Mouse (Mus musculus) ES-E14 (cell line): Measurements from ENCODE around the gene BC017158. TPM values are rescaled to one million over a fixed set of nuclear protein-coding genes. Genes with fewer than 3 reads are reported as not detected.

Experiments used
- DNase-seq: peaks from one replicate; pipeline ENCODE4 v3.0.0-alpha.2; 2013; ENCODE audit warnings: low read depth, low spot score
- H3K27ac ChIP-seq: 2 replicates; pipeline ENCODE4 v1.5.1; 2012; ENCODE audit warnings: low read depth, mild to moderate bottlenecking, low read length, moderate library complexity, mixed read lengths; ENCODE audit not compliant: poor library complexity, insufficient read depth, severe bottlenecking
- H3K36me3 ChIP-seq: 2 replicates; pipeline ENCODE4 v1.6.1; 2012; ENCODE audit warnings: mild to moderate bottlenecking, low read length, moderate library complexity, mixed read lengths; ENCODE audit not compliant: control insufficient read depth, poor library complexity, insufficient read depth, severe bottlenecking
- H3K4me1 ChIP-seq, 2 experiments: fragments of 150-350 bp in 1 of 2; sonication (generic) in 1 of 2; 2 replicates each; pipeline ENCODE4 v1.6.1; 2012; ENCODE audit warnings: low read length in 2 of 2, mild to moderate bottlenecking in 1 of 2, mixed read lengths in 1 of 2; ENCODE audit not compliant: control insufficient read depth in 2 of 2, insufficient read depth in 2 of 2, poor library complexity in 1 of 2
- H3K4me3 ChIP-seq, 2 experiments: fragments of 150-350 bp in 1 of 2; sonication (generic) in 1 of 2; 2 replicates each; pipeline ENCODE4 v1.5.1; 2012; ENCODE audit warnings: low read length in 2 of 2, low read depth in 1 of 2, mild to moderate bottlenecking in 1 of 2, mixed read lengths in 1 of 2; ENCODE audit not compliant: insufficient read depth in 1 of 2, poor library complexity in 1 of 2, severe bottlenecking in 1 of 2
- H3K9ac ChIP-seq: 2 replicates; pipeline ENCODE4 v1.6.1; 2012; ENCODE audit warnings: low read depth, mild to moderate bottlenecking, low read length, mixed read lengths; ENCODE audit not compliant: poor library complexity, insufficient read depth, severe bottlenecking
- H3K9me3 ChIP-seq: fragments of 150-350 bp; sonication (generic); 2 replicates; pipeline ENCODE4 v1.6.1; 2012; ENCODE audit warnings: low read depth, mild to moderate bottlenecking, low read length; ENCODE audit not compliant: control insufficient read depth, insufficient read depth
- CHD2 ChIP-seq: IDR thresholded peaks from 2 replicates; pipeline ENCODE4 v1.6.1; 2014; ENCODE audit warnings: mild to moderate bottlenecking, low read depth, low read length, inconsistent platforms
- HCFC1 ChIP-seq: IDR thresholded peaks from 2 replicates; pipeline ENCODE4 v1.6.1; 2012; ENCODE audit warnings: low read length, inconsistent platforms, borderline replicate concordance; ENCODE audit not compliant: insufficient read depth
- MAFK ChIP-seq: IDR thresholded peaks from 2 replicates; pipeline ENCODE4 v1.6.1; 2014; ENCODE audit warnings: mild to moderate bottlenecking, low read depth, low read length, inconsistent platforms; ENCODE audit not compliant: insufficient read depth
- ZC3H11A ChIP-seq: IDR thresholded peaks from 2 replicates; pipeline ENCODE4 v1.6.1; 2012; ENCODE audit warnings: low read depth, mild to moderate bottlenecking, inconsistent platforms, low read length, borderline replicate concordance
- ZNF384 ChIP-seq: IDR thresholded peaks from 2 replicates; pipeline ENCODE4 v1.6.1; 2012; ENCODE audit warnings: low read depth, low read length, inconsistent platforms
- in situ Hi-C, 2 experiments: fragments of 600-800 bp; cut with MboI; formaldehyde crosslinking; loops; one replicate each; pipeline ENCODE4 v1.15.1; 2025; ENCODE audit warnings: low sequenced_read_pairs in 2 of 2, inconsistent platforms in 1 of 2; ENCODE audit not compliant: unreplicated experiment in 2 of 2
- total RNA-seq: library from RNA; depleted of rRNA; stranded (reverse); fragments of 300-350 nt; gene quantifications from 2 replicates; pipeline ENCODE4 v1.2.3, GENCODE M21; 2012; rRNA removed

Gene BC017158
- 18.6 and 19.6 TPM in 2 replicates for total RNA-seq

DNA sequence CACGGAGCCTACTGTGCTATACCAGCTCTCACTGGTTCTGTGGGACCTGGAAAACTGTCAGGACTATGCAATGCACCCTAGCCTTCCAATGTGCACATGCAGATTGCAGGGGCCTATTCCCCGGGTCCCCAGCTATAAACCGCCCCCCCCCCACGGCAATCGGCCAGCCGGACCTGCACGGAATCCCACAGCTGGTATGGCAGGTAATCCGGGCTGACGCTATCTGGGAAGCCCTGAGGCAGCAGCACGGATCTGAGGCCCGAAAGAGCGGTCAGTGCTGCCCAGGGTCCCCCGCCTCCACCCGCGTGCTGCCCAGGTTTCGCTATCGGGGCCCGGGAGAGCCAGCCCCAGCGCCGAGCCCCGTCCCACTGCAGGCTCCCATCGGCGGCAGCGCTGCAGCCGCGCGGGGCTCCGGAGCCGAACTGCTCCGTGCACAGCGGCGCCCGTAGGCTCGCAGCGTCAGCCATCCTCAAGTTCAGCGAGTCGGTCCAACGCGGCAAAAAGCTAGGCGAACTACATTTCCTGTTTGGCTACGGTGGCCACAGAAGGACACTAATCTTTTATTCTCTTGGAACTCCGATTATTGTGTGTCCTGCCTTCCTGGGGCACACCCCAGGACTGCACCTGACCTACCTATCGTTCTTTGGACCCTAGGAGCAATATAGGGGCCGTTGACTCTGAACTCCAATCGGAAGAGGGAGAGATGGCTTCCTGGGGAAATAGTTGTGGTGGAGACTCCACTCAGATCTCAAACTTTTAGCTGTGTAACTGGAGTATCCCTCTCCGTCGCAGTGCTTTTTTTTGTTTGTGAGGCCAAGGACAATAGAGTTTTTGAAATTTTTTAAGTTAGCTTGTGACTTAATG, at the start of gene BC017158:
Gene BC017158, minus strand, starts transcription at position 554 of the 864 bp plus-strand sequence.
- Histone ChIP-seq H3K4me3 (peak within 1 kb of the TSS; percentile 79 to 82), H3K36me3 (no peaks in the 10 kb centered on the region), H3K9ac (peak within 1 kb of the TSS; percentile 78), H3K27ac (no peak within 1 kb of the TSS), H3K9me3 (no peaks in the 10 kb centered on the region), H3K4me1 (peaks cover 0 to 5% of the 10 kb centered on the region in 2 experiments; a peak in 2 of 4 replicates)
- in situ Hi-C loops: no loop called here
- no peak for DNase-seq
- TF ChIP-seq ZNF384 (no peak), ZC3H11A (no peak), HCFC1 (no peak), MAFK (no peak), CHD2 (no peak)

DNA sequence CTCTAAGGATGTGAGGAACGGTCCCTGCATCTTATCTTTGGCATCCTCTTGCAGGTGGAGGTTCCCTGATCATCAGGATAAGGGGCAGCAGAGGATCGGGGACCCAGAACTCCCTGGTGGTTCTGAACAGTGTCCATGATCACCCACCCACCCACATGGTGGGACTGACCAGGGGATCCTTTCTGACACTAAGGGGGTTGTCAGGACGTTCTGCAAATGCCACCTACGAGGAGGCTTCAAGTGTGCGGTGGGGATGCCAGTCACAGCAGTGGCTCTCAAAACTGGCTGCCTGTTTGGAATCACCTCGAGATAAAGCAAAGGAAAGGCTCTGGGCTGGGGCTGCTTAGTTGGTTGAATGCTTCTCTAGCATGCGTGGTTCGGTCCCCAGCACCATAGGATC, 49.0 kb upstream of the BC017158 start:
- no peaks in the 10 kb centered on the region for H3K4me1 ChIP-seq
- H3K9ac ChIP-seq: no peak overlapping the region
- no peak overlapping the region for H3K27ac ChIP-seq
- TF ChIP-seq ZC3H11A: no peak
- TF ChIP-seq HCFC1: no peak
- no peak for TF ChIP-seq CHD2
- no peak for TF ChIP-seq MAFK
- TF ChIP-seq ZNF384: no peak
- H3K9me3 ChIP-seq: no peaks in the 10 kb centered on the region
- DNase-seq: no peak
- in situ Hi-C loops: no loop called here
- H3K4me3 ChIP-seq: no peak overlapping the region
- H3K36me3 ChIP-seq: no peaks in the 10 kb centered on the region

DNA sequence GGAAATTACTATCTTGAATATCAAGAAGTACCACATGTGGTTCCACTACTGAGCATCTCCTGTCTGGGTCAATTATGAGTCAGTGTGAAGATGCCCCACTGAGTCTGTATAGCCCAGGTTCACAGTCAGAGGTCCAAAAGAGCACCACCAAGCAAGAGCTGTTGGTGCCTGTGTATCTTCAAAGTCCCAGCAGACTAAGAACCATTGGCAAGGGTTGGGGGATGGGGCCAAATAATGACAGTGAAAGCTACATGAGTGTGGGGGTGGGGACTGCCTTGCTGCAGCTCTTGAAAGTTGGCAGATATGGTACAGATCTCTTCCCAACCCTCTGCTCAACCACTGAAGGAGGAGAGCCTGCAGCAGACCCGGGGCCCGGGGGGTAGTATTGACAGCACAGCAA, 48.6 kb upstream of the BC017158 start:
- Histone ChIP-seq H3K36me3 (no peaks in the 10 kb centered on the region), H3K9ac (no peak overlapping the region), H3K27ac (no peak overlapping the region), H3K4me1 (no peaks in the 10 kb centered on the region), H3K4me3 (no peak overlapping the region), H3K9me3 (no peaks in the 10 kb centered on the region)
- TF ChIP-seq ZC3H11A (no peak), MAFK (no peak), CHD2 (no peak), HCFC1 (no peak), ZNF384 (no peak)
- no peak for DNase-seq
- in situ Hi-C loops: no loop called here

DNA sequence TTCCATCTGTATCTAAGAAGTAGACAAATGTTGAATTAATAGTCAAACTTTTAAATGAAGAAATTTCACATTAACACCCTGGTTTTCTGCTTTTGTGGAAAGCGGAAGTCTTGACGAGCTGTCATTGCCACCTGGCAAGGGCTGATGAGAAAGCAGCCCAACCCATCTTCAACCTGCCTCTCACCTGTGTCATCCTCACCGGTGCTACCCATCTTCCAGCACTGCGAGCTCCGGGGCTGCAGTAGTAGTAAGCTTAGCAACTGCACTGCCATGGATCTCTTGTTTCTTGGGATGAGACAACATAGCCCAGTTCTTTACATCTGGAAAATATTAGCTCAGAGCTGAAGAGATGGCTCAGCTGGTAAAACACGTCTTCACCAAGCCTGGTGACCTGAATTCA, 47.7 kb upstream of the BC017158 start:
- H3K27ac ChIP-seq: no peak overlapping the region
- H3K4me1 ChIP-seq: no peaks in the 10 kb centered on the region
- no peak overlapping the region for H3K4me3 ChIP-seq
- no peaks in the 10 kb centered on the region for H3K9me3 ChIP-seq
- H3K9ac ChIP-seq: no peak overlapping the region
- in situ Hi-C loops: no loop called here
- no peak for DNase-seq
- no peak for TF ChIP-seq ZNF384
- TF ChIP-seq HCFC1: no peak
- no peak for TF ChIP-seq CHD2
- TF ChIP-seq ZC3H11A: no peak
- no peak for TF ChIP-seq MAFK
- H3K36me3 ChIP-seq: no peaks in the 10 kb centered on the region
